Mouse (Mus musculus) testis, adult 2 months (tissue): ENCODE results near the gene Kat6b.

Experiments used
- CTCF ChIP-seq: fragments of 200-500 bp; IDR thresholded peaks from 2 replicates; pipeline ENCODE4 v1.5.1; 2012; ENCODE audit warnings: low read depth, mild to moderate bottlenecking, inconsistent platforms, low read length, moderate library complexity; ENCODE audit not compliant: control insufficient read depth, insufficient read depth, insufficient replicate concordance
- POLR2A ChIP-seq: fragments of 200-500 bp; IDR thresholded peaks from 2 replicates; pipeline ENCODE4 v1.6.1; 2012; ENCODE audit warnings: low read depth, mild to moderate bottlenecking, inconsistent platforms, low read length, moderate library complexity; ENCODE audit not compliant: control insufficient read depth

DNA sequence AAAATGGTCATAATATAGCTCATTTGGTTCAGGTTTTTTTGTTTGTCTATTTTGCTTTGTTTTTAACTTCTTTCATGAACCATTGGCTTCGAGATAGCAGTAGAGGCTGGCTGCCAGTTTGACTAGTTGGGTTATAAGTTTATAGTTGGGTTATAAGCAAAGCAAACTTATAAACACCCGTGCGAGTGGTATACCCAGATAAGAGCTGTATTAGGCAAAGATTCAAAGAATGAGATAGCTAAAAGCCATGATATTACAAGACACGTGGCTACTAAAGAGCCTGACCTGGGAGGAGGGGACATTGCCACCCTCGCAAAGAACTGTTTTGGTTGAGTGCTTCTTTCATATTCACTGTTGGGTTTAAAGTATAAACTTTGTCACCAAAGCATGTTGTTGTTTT is 102.6 kb downstream of the Kat6b start:
- no peak for TF ChIP-seq CTCF
- no peak for TF ChIP-seq POLR2A
